Mouse (Mus musculus): ENCODE results near the gene Cfap221.

Gene Cfap221

DNA sequence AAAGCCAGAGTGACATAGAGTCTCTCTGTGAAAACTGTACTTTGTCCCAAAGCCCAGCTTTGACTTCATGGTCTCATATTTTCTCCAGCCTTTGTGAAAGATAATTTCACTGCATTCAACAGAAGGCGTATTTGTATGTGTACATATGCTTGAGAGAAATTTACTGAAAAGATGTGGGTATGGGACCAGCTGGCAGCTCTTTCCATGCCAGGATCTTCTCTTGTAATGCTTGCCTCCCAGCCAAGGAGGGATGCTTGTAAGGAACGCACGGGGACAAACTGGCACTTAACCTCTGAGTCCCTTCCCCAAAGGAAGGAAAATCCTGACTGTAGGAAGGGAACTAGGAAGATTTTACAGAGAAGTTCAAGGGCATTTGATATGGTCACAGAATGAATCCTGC is 112.8 kb downstream of the Cfap221 start:
- ChIA-PET POLR2A (no interaction called here), CTCF (no interaction called here)

DNA sequence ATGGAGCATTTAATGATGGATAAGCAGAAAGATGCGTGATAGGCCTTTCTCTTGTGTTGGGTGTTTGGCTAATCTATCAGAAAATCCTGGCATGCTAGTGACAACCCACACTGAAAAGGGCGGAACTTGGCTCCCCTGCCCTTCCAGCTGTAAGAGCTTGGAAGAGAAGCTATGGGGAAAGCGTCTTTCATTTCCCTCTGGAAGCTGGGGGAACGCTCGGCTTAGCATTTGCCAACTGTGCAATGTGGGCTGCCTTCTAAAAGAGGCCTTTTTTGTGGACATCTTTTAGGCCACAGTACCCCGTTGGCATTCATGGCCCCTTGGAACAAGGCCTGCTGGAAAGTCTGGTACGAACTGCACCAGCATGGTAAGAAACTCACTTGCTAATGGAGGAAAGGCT is 118.1 kb downstream of the Cfap221 start:
- POLR2A ChIA-PET: no interaction called here
- CTCF ChIA-PET: no interaction called here

DNA sequence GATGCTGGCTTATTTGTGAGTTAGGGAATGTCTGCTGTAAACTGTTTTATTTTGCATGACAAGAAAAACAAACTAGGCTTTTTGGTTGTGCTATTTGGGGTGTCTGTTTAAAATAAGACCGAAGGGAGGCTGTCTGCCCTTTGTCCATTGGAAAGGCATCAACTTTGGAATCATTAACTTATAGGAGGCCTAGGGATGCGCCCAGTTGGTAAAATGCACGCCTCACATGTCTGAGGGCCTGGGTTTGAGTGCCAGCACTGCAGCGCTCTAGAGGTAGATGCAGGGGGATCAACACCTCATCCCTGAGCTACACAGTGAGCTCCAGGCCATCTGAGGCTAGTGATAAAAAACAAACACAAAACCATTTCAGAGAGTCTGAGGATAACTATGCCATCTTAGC is 119.6 kb downstream of the Cfap221 start:
- POLR2A ChIA-PET: no interaction called here
- CTCF ChIA-PET: interaction anchor here in 1 of 4 experiments (0.7 kb wide), 1 partner anchor 18 kb away, joined by 3 read pairs; no protein-coding TSS in a partner anchor

Data from embryonic stem cell, embryonic (primary cell).